In genomic region chr8:58523443-58523842, GRCm38 (mm10) we compare ENCODE assay signal across 22 mouse cellular contexts.
A peak's percentile ranks its signal among the peaks of the same experiment; 100 is the strongest.
DNase-seq lines count a peak whose midpoint lies in the region; ATAC-seq and TF ChIP-seq lines count a peak whose summit lies in the region.
"Had no signal": no experiment of that assay in that cellular context is flagged by ENCODE, and none has a peak within 500 bp of the region (broad histone marks: within the 10 kb centered on the region; RNA-seq: fewer than 3 reads in every experiment).

No protein-coding gene starts in this region.

- TF ChIP-seq CTCF in kidney, postnatal 0 days (IDR thresholded peaks at IDR 0.05; ENCODE audit: low read depth): no peak

- no peak overlapping the region for H3K4me2 ChIP-seq in kidney, embryonic 14.5 days (replicated peaks; ENCODE audit: low read depth, low read length)
- H3K4me2 ChIP-seq in kidney, postnatal 0 days (ENCODE audit: low read length): no peak overlapping the region
- H3K4me2 ChIP-seq: embryonic facial prominence, embryonic 13.5 days; forebrain, embryonic 12.5 days; forebrain, embryonic 15.5 days; heart, embryonic 11.5 days; hindbrain, embryonic 12.5 days; hindbrain, embryonic 15.5 days had no signal

- no peaks in the 10 kb centered on the region for H3K4me1 ChIP-seq in kidney, embryonic 14.5 days (ENCODE audit: control insufficient read depth, insufficient read depth, low read length)
- H3K4me1 ChIP-seq in kidney, postnatal 0 days (replicated peaks; ENCODE audit: insufficient read depth, low read length): no peaks in the 10 kb centered on the region
- H3K4me1 ChIP-seq: embryonic facial prominence, embryonic 10.5 days; embryonic facial prominence, embryonic 13.5 days; forebrain, embryonic 12.5 days; forebrain, embryonic 15.5 days; hindbrain, embryonic 12.5 days; hindbrain, embryonic 15.5 days had no signal

- peak; percentile 38; the same call in 1 of the 2 replicates for ATAC-seq in frontal cortex, adult (ENCODE audit: low TSS enrichment)
- peak; percentile 78; the same call in 1 of the 2 replicates for ATAC-seq in kidney, embryonic 14.5 days (ENCODE audit: low FRiP score, low TSS enrichment)
- ATAC-seq in kidney, postnatal 0 days (replicated peaks; ENCODE audit: low FRiP score, low read depth): peak; percentile 49; the same call in 1 of the 2 replicates
- ATAC-seq: CD4-positive, CD25-positive, alpha-beta regulatory T cell, adult 4 months; forebrain, embryonic 15.5 days had no signal

- DNase-seq in frontal cortex, postnatal 10 days (ENCODE audit: low spot score in 2 of 2): no peak
- no peak for DNase-seq in kidney, adult 9 months
- DNase-seq in kidney, postnatal 0 days (ENCODE audit: low spot score): peak; percentile 53
- DNase-seq in kidney, postnatal 14 days: no peak
- DNase-seq: adrenal gland, adult 2 months; adrenal gland, postnatal 14 days; cerebellum, adult 11-12 months; cerebellum, adult 8-10 months; gastrocnemius, adult 2 months; gastrocnemius, postnatal 14 days; heart, adult 11 months had no signal

- no peak overlapping the region for H3K9ac ChIP-seq in kidney, embryonic 14.5 days (ENCODE audit: low read depth, low read length)
- H3K9ac ChIP-seq in kidney, postnatal 0 days (ENCODE audit: low read depth, low read length): no peak overlapping the region
- H3K9ac ChIP-seq: embryonic facial prominence, embryonic 13.5 days; forebrain, embryonic 12.5 days; forebrain, embryonic 15.5 days; hindbrain, embryonic 12.5 days; hindbrain, embryonic 15.5 days had no signal

- no peaks in the 10 kb centered on the region for H3K9me3 ChIP-seq in kidney, embryonic 14.5 days (ENCODE audit: control insufficient read depth, low read length)
- no peaks in the 10 kb centered on the region for H3K9me3 ChIP-seq in kidney, postnatal 0 days (replicated peaks; ENCODE audit: low read length)
- H3K9me3 ChIP-seq: embryonic facial prominence, embryonic 10.5 days; embryonic facial prominence, embryonic 13.5 days; forebrain, embryonic 12.5 days; forebrain, embryonic 15.5 days; hindbrain, embryonic 12.5 days; hindbrain, embryonic 15.5 days had no signal

- H3K36me3 ChIP-seq in kidney, embryonic 14.5 days (ENCODE audit: control insufficient read depth, insufficient read depth, low read length): no peaks in the 10 kb centered on the region
- no peaks in the 10 kb centered on the region for H3K36me3 ChIP-seq in kidney, postnatal 0 days (ENCODE audit: insufficient read depth, low read length)
- H3K36me3 ChIP-seq: embryonic facial prominence, embryonic 10.5 days; embryonic facial prominence, embryonic 13.5 days; forebrain, embryonic 12.5 days; forebrain, embryonic 15.5 days; hindbrain, embryonic 12.5 days; hindbrain, embryonic 15.5 days had no signal

- WGBS in kidney, embryonic 14.5 days: 0% methylated on average over 1 of the region's 1 CpGs
- WGBS in kidney, postnatal 0 days: 10% methylated on average over 1 of the region's 1 CpGs

- no peaks in the 10 kb centered on the region for H3K27me3 ChIP-seq in kidney, embryonic 14.5 days (ENCODE audit: control insufficient read depth, insufficient read depth, low read length)
- no peaks in the 10 kb centered on the region for H3K27me3 ChIP-seq in kidney, postnatal 0 days (ENCODE audit: insufficient read depth, low read length)
- H3K27me3 ChIP-seq: embryonic facial prominence, embryonic 13.5 days; forebrain, embryonic 12.5 days; forebrain, embryonic 15.5 days; hindbrain, embryonic 12.5 days; hindbrain, embryonic 15.5 days had no signal

- H3K4me3 ChIP-seq in kidney, embryonic 14.5 days (ENCODE audit: low read length): no peak overlapping the region
- no peak overlapping the region for H3K4me3 ChIP-seq in kidney, postnatal 0 days (replicated peaks; ENCODE audit: low read depth, low read length)
- H3K4me3 ChIP-seq: embryonic facial prominence, embryonic 10.5 days; embryonic facial prominence, embryonic 13.5 days; erythroblast, embryonic 14.5 days; forebrain, embryonic 12.5 days; forebrain, embryonic 15.5 days; gastrocnemius, adult 2 months; hindbrain, embryonic 12.5 days; hindbrain, embryonic 15.5 days had no signal

- no peak overlapping the region for H3K27ac ChIP-seq in kidney, embryonic 14.5 days (ENCODE audit: low read depth, low read length)
- no peak overlapping the region for H3K27ac ChIP-seq in kidney, postnatal 0 days
- H3K27ac ChIP-seq: embryonic facial prominence, embryonic 10.5 days; embryonic facial prominence, embryonic 13.5 days; forebrain, embryonic 12.5 days; forebrain, embryonic 15.5 days; gastrocnemius, adult 2 months; hindbrain, embryonic 12.5 days; hindbrain, embryonic 15.5 days had no signal
